20 mouse cellular contexts compared by ENCODE assay signal in genomic region chr17:30093148-30093749, GRCm38 (mm10).
"Had no signal": no experiment of that assay in that cellular context is flagged by ENCODE, and none has a peak within 500 bp of the region (broad histone marks: within the 10 kb centered on the region; RNA-seq: fewer than 3 reads in every experiment).

No protein-coding gene starts in this region.

- H3K27ac ChIP-seq: limb, embryonic 12.5 days; limb, embryonic 15.5 days; liver, embryonic 14.5 days; macrophage; midbrain, embryonic 12.5 days; midbrain, embryonic 15.5 days; neural tube, embryonic 12.5 days; neural tube, embryonic 15.5 days; stomach, embryonic 15.5 days had no signal

- DNase-seq: kidney, adult 11 months; kidney, postnatal 10 days; left cerebral cortex, postnatal 4 days; liver, postnatal 0 days; lung, embryonic 14.5 days; right cerebral cortex, postnatal 25 days; spleen, adult 18-20 months; thymus, adult 18-20 months; thymus, postnatal 36 days had no signal

- H3K4me1 ChIP-seq: limb, embryonic 12.5 days; limb, embryonic 15.5 days; midbrain, embryonic 12.5 days; neural tube, embryonic 12.5 days; neural tube, embryonic 15.5 days; stomach, embryonic 15.5 days had no signal

- H3K9ac ChIP-seq: limb, embryonic 12.5 days; limb, embryonic 15.5 days; liver, embryonic 14.5 days; liver, postnatal 0 days; lung, embryonic 14.5 days; midbrain, embryonic 12.5 days; midbrain, embryonic 15.5 days; neural tube, embryonic 12.5 days; neural tube, embryonic 15.5 days; stomach, embryonic 15.5 days had no signal

- H3K36me3 ChIP-seq: midbrain, embryonic 15.5 days; neural tube, embryonic 15.5 days had no signal

- H3K9me3 ChIP-seq: limb, embryonic 15.5 days; midbrain, embryonic 15.5 days; neural tube, embryonic 15.5 days; stomach, embryonic 15.5 days had no signal

- H3K4me3 ChIP-seq: limb, embryonic 12.5 days; limb, embryonic 15.5 days; midbrain, embryonic 12.5 days; midbrain, embryonic 15.5 days; neural tube, embryonic 12.5 days; neural tube, embryonic 15.5 days; stomach, embryonic 15.5 days had no signal

- H3K27me3 ChIP-seq: limb, embryonic 12.5 days; limb, embryonic 15.5 days; midbrain, embryonic 12.5 days; midbrain, embryonic 15.5 days; neural tube, embryonic 12.5 days; neural tube, embryonic 15.5 days; stomach, embryonic 15.5 days had no signal

- H3K4me2 ChIP-seq: limb, embryonic 12.5 days; limb, embryonic 15.5 days; liver, embryonic 11.5 days; lung, embryonic 14.5 days; midbrain, embryonic 12.5 days; midbrain, embryonic 15.5 days; neural tube, embryonic 12.5 days; neural tube, embryonic 15.5 days; stomach, embryonic 15.5 days had no signal

- ATAC-seq: liver, postnatal 0 days; lung, postnatal 0 days; midbrain, embryonic 15.5 days had no signal
